Mouse (Mus musculus): ENCODE measurements around the gene Rab5if. TPM values are rescaled to one million over a fixed set of nuclear protein-coding genes. Genes with fewer than 3 reads are reported as not detected.

Gene Rab5if
- polyA plus RNA-seq, 1 experiment from 2014 or later = 182 TPM

Other genes with a start within 250 kb of the Rab5if start
- 116 and 124 TPM in 2 replicates for gene Dlgap4, start 249.4 kb upstream of the Rab5if start, polyA plus RNA-seq (2016; fragmentation: Nextera tagmentation; extraction: Ambion mirVana)
- 30.1 and 62.7 TPM in 2 replicates for gene Myl9, start 87.7 kb upstream of the Rab5if start, polyA plus RNA-seq (2016; fragmentation: Nextera tagmentation; extraction: Ambion mirVana)
- 104 and 109 TPM in 2 replicates for gene Tgif2, start 23.1 kb upstream of the Rab5if start, polyA plus RNA-seq (2016; fragmentation: Nextera tagmentation; extraction: Ambion mirVana)
- gene 4930518I15Rik, start 5.2 kb upstream of the Rab5if start, polyA plus RNA-seq (2016; fragmentation: Nextera tagmentation; extraction: Ambion mirVana) = 9.4 and 10.7 TPM in 2 replicates
- 0.45 and 0.58 TPM in 2 replicates for gene Sla2, start 24.1 kb downstream of the Rab5if start, polyA plus RNA-seq (2016; fragmentation: Nextera tagmentation; extraction: Ambion mirVana)
- 37.5 and 40.4 TPM in 2 replicates for gene Ndrg3, start 128.9 kb downstream of the Rab5if start, polyA plus RNA-seq (2016; fragmentation: Nextera tagmentation; extraction: Ambion mirVana)
- 51.3 and 61.5 TPM in 2 replicates for gene Dsn1, start 144.0 kb downstream of the Rab5if start, polyA plus RNA-seq (2016; fragmentation: Nextera tagmentation; extraction: Ambion mirVana)
- 5.3 and 5.7 TPM in 2 replicates for gene Soga1, start 216.1 kb downstream of the Rab5if start, polyA plus RNA-seq (2016; fragmentation: Nextera tagmentation; extraction: Ambion mirVana)
- not detected in 2 replicates for gene Tldc2, start 223.9 kb downstream of the Rab5if start, polyA plus RNA-seq (2016; fragmentation: Nextera tagmentation; extraction: Ambion mirVana)